Mouse (Mus musculus) frontal cortex, postnatal 14 days (tissue): ENCODE results near the gene Slc5a2.

Experiments
- DNase-seq, 2 experiments: peaks; one replicate each; pipeline ENCODE4 v3.0.0; 2022; ENCODE audit warnings: low spot score in 2 of 2

Gene Slc5a2

DNA sequence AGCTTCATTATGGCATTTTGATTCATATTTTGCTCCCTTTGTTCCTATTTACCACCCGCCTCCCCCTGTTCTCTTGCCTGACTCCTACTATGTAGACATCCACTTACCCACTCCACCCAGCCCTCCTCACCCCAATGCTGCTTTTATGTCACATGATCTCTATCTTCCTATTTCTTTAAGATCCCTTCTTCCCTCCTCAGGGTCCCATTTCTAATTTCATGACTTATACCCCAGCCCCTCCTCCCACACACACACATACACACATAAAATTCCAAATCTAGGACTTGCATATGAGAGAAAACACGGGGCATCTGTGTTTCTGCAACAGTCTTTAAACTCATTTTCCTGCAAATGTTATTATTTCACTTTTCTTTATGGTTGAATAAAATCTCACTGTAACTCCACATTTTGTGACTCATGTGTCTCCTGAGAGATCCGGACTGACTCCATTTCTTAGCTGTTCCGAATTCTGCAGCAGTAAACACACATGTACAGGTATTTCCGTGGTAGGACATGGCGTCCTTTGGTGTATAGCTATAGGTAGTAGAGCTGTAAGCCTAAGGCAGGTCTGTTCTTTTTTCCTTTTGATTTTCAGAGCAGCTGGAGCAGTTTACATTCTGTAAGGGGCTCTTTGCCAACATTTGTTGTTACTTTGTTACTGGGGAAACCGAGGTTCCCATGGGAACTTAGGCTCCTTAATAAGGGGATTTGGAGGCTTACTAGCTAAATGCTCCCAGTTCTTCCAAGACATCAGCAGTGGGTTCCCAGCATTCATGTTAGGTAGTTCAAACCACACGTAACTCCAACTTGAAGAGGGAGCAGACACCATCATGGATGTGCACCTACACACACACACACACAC is 33.3 kb downstream of the Slc5a2 start:
- DNase-seq = no peak

DNA sequence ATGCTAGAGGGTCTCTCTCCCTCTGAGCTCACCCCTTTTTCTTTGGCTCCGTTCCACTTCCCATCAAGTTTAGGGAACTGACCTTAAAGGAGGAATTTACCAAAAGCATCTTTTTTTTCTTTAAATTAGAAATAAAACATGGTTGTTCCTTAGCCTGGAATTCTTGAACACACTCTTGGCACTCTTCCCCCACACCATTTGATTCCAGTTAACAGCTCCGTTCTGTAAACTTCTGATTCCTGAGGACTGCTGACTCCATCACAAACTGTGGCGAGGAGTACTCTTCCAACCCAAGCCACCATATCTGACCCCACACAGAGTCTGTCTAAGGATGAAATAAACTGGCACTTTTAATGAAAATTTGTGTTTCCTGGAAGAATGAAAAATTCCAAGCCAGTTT is 35.5 kb downstream of the Slc5a2 start:
- DNase-seq = no peak

DNA sequence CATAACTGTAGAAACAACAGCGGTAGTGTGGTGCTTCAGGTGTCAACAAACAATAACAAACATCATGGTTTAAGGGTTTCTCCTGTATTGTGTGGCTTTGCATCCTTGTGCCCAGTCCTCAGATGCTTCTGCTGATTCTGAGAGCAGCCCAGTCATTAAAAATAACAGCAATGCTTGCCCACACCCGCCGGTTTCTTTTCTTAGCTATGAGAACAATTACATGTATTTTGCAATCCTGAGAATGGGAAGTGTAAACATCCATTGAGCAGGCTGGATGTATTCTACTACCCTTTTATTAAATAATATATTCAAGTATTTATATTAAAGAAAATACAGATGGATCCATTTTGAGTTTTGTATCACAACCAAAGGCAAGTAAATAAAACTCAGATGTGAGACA is 36.7 kb downstream of the Slc5a2 start:
- no peak for DNase-seq

DNA sequence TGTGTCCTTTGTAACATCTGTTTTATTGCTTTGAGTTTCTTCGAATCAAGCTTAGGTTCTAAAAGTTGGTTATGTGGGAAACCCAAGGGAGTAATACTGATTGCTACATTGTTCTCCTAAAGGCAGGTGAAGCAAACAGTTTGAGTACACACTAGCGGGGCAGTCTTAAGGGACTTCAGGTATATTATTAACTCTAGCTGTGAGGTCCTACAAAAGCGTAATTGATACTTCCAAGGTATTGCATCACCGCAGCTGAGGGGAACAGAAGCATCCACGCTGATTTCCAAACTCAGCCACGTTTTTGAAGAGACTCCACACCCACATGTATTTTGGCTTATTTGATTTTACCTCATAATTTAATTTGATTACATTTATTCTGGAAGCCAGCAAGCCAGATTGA is 38.7 kb downstream of the Slc5a2 start:
- DNase-seq = no peak

DNA sequence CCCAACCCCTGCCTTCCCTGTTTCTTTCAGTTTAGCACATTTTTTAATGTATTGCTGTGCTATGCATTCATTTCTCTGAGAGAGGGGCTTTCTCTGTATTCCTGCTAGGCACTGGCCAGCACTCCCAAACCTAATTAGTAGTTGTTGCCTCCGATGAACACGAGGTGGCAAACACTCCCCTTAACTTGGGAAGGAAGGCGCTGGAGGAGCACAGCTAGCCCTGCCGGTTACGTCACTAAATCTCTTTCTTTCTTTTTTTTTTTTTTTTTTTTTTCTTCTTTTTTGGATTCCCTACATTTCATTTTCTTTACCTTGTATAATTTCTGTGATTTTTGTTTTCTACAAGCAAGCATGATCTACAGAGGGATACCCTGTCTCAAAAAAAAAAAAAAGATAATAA is 39.5 kb downstream of the Slc5a2 start:
- DNase-seq = peak; percentile 15 to 24

DNA sequence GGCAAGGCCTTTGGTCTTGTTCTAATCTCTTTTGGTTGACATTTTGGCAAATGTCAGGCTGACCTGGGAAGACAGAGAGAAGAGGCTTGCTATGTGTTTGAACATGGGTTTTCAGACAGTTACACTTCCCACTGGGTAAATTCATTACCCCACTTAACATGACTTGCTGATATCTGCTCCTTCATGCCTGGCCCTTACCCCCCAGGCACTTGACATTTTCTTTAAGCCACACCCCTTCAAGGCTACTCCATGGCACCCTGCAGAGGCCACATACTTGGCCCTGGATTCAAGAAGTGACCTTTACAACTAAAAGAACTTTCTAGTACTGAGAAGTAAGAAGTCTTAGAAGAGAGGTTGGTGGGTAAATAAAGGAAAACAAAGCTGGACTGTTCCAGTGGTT is 42.4 kb downstream of the Slc5a2 start:
- DNase-seq = no peak

DNA sequence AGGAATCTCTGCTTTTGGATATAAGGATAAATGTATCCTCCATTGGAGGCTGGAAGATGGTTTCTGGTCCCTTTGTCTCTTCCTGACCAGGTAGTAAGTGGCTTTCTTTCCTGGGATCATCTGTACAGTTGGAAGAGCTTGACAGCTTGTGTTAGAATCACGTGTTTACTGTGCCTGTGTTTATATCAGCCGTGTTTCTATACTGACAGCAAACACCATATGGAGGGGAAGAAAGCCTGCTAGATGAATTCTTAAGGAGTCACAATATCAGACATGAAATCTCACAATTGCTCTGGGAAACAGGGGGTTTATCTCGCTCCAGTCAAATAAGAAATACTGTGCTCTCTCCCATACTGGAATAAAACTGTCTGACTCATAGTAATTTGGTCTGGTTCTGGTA is 43.8 kb downstream of the Slc5a2 start:
- DNase-seq = no peak

DNA sequence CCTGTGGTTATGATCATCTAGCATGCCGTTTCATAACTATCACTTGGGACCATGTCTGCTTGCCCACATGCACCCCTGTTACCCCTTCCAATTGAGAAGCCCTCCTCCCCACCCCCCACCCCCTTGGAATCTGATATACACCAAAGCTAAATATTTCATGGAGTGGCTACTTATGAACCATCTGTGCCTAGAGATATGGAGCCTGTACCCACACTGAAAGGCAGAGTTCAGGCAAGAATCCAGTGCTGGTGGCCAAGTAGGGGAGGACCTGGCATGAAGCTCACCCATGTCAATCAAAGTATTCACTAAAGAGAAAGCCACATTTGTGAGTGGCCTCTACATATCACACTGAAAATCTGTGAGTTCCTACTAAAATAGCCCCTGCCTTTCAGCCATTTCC is 44.3 kb downstream of the Slc5a2 start:
- DNase-seq = no peak

DNA sequence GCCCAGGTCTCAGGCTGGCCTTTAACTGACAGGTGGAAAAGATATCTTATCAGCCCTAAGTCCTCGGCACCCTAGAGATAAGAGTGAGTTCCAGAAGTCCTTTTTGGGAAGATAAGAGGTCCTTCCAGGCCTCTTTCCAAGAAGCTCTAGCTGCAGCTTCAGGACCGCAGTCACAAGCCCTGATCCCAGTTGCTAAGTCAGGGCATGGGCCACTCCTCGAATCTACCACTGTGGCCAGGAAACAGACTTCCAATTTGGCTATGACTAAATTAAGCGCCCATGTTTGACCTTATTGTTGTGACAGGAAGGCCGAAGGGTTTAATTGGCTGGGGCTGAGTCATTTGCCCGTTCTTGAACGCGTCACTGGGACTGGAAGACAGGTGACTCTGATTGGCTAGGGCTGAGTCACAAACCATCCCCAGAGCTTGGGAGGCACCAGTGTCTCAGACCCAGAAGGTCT is 44.8 kb downstream of the Slc5a2 start:
- DNase-seq = no peak

DNA sequence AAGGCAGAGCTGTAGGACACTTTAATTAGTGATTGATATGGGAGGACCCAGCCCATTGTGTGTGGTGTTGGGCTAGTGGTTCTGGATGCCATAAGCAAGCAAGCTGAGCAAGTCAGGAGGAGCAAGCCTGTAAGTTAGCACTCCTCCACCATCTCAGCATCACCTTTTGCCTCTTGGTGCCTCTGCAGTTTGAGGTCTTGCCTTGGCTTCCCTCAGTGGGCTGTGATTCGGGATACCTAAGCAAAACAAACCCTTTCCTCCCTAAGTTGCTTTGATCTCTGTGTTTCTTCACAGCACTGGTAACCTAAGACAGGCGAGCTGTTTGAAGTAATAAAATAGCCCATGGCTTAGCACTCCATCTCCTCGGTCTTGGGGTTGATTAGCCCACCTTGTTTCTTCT is 45.8 kb downstream of the Slc5a2 start:
- no peak for DNase-seq

DNA sequence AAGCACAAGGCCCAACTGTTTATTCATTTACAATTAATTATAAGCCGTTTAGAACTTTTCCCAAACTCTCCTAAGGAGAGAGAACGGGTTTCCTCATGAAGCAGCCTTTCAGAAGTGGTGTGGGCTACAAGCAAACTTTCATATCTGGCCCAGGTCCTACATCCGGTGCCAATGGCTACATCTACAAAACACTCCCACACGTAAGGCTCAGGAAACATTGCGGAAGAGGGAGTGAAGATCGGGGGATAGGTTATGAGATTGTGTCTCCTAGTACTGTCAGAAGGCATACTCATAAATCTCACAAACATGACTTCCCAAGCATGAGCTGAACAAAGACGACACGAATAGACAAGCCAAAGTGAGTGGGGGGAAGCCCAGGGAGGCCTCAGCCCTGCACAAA is 46.4 kb downstream of the Slc5a2 start:
- no peak for DNase-seq

DNA sequence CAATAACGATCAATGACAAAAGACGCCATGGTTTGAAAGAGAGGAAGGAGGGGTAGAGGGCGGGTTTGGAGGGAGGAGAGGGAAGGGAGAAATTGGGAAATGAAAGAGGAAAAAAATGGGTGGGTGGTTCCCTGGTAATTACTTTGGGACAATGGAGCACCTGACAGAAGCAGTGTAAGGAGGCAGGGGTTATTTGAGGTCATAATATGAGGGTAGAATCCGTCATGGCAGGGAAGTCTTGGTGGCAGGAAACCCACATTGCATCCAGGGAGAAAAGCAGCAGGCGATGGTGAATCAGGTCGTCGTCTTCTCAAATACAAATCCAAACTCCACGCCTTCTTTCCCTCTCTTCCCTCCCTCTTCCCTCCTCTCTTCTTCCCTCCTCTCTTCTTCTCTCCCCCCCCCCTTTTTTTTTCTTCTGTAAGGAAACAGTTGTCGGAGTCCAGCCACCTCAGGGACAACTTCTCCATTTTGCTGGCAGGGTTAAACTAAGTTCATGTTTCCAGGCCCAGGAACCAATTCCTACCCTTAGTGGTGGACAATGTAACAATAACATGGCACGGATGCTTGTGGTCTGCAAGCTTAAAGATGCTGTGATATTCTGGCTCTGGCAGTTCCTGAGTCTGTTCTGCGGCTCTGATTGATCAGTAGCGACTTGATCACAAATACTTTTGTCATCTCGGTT is 47.1 kb downstream of the Slc5a2 start:
- no peak for DNase-seq

DNA sequence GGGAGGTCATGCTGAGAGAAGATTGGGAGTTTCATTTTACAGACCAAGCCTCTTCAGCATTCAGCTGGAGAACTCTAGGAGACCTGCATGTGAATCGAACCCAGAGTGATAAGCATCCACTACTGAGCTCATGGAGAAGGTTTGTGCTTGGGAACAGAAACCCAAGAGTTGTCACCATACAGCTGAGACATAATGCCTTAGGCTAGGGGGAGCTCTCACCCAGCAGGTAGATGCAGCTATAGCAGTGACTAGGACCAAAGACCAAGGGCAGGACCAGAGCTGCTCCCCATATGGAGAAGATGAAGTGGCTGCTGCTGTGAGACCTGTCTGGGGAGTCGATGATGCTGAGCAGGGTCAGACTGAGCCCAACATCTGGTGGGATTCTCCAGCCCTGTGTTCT is 48.1 kb downstream of the Slc5a2 start:
- DNase-seq = no peak

DNA sequence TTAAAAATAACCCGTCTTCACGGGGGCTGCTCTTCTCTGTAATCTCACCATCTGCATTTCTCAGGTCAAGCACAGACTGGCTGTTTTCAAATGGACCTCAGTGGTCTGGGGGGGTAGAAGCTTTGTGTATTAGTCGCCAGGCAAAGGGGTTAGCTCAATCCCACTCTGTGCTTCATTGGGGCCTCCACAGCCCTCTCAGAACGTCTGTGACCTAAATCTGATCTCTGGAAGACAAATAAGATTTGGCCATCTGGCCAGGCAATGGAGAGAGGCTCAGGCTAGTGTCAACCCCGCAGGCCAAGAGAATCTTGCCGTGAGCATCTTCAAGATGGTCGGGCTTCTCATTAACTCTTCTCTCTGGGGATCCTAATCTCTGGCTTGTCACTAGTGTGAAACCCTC is 49.0 kb downstream of the Slc5a2 start:
- DNase-seq = no peak

DNA sequence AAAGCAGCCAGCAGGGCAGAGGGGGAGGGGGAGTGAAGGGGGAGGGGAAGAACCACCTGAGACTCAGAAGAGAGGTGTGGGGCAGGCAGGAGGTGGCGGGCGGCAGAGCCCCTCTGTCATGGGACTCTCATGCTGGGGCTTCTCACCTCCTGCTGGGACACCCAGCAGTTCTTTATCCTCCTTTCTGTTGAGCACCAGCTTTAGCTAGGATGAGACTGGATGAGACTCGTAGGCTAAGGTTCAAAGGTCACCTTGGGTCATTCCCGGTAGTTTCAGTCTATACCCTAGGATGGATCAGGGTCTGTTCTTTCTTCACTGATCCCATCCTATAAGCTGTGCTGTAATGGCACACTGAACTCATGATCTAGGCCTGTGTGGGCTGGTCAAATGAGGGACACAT is 51.6 kb downstream of the Slc5a2 start:
- DNase-seq = no peak

DNA sequence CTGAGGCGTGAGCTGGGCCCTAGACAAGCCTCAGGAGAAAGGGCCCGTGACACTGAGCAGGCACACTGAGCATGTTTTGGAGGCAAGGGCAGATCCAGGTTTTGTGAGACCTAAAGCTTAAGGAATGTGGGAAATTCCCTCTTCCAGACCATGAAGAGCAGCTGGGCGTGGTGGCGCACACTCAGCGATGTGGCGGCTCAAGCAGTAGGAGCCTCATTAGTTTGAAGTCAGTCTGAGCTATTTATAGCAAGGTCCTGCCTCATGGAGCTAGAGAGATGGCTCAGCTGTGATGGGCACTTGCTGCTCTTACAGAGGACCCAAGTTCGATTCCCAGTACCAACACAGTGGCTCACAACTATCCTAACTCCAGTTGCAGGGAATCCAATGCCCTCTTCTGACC is 53.7 kb downstream of the Slc5a2 start:
- no peak for DNase-seq

DNA sequence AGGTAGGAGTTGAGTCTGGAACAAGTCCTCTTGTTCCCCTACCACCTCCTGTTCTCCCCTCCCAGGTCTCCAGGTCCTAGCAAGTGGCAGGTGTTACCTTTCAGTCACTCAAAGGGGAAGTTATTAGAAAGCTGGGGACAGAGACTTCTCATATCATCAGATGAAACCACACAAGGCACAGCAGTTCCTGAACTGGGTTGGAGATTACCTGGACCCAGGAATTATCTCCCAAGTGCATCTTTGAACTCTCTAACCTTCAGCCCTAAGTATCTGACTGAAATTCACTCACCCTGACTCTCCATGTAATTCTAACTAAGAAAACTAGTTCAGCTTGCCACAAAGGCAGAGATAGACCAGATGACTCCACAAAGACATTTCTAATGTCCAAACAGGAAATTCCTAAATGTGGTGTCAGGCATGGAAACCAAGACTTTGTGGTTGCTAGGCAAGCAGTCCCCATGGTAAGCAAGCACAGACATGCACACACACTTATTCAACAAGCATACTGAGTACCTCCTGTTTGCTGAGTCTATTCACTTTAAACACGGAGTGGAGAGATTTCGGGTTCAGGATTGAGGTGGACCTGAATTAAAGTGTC is 54.9 kb downstream of the Slc5a2 start:
- DNase-seq = no peak

DNA sequence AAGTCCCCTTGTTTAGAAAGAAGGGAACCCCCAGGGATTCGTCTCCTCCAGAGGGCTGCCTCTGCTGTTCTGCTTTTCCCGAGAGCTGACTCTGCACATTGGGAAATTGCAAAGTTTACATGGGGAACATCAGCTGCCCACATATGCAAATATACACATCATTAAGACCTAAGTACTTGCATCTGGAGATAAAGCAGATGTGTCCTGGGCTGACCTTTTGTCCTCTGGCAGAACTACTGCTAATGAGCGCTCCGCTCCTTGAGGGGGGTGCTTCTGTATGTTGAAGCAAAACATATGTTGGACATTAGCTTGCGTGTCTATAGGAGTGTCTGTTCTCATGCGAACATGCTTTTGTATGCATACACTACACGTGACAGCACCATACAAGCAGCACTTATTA is 55.8 kb downstream of the Slc5a2 start:
- no peak for DNase-seq
